Mouse (Mus musculus): ENCODE data around the gene Krtap9-3. TPM values are rescaled to one million over a fixed set of nuclear protein-coding genes. Genes with fewer than 3 reads are reported as not detected.
"Not testable (repeated sequence)": the region's sequence is repeated elsewhere in the genome, so short reads cannot be mapped to it uniquely, and the experiment has no call there.

The Krtap9-3 gene
- not detected for total RNA-seq (2021)
- long read RNA-seq, experiment 1 = 0 reads
- long read RNA-seq, experiment 2 = 0 reads

DNA sequence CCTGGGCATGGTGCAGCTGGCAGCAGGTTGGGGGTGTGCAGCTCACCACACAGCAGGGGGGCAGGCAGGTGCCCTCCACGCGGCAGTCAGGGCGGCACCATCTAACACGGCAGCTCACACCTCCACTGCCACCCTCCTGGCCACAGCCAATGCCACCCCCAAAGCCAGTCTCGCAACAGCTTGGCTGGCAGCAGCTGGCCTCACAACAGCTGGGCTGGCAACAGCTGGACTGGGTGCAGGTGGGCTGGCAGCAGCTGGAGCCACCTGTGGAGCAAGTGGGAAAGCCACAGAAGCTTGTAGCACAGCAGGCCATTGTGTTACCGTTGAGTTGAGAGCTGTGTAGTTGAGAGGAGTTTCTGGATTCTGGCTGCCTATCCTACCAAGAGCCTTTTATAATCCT is at the start of gene Krtap9-3:
TSS of gene Krtap9-3 (minus strand) at position 364 of the 400 bp plus-strand sequence.
- DNase-seq (ENCODE audit: low spot score in 2 of 2) = not testable (repeated sequence)

DNA sequence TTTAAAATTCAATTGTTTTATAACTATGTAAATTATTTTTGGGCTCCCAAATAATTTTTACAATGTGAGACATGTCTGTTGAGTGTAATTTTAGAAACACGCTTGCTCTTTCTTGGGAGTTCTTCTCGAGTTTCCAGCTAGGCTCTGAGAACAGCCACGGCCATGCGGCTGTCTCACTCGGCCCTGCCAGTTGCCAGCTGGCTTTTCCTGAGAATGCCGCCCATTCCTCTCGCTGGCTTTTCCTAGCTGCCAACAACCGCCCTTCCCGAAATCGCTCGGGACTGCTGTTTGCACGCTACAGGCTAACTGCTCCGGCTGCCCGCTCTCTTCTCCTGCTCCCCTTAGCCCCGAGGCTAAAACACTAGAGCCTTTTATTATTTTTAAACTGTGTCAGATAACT is 48.5 kb upstream of the Krtap9-3 start:
- DNase-seq (ENCODE audit: low spot score in 2 of 2) = no peak

DNA sequence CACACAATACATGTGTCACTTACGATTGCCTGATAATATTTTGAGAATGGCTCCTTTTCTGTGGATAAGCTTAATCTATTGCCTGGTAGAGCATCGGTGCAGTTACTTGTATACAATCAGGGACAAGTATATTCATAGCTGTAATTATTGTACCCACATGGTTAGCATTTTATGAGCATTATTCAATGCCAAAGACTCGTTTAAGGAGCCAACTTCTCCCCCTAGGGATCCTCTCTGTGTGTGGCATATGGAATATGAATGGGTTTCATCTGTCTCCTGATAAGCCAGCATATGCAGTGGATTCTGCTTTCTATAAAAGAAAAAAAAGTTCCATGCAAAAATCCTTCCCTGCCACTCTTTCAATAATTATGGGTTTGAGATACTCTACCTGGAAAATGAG is 46.4 kb upstream of the Krtap9-3 start:
- DNase-seq (ENCODE audit: low spot score in 2 of 2) = no peak

DNA sequence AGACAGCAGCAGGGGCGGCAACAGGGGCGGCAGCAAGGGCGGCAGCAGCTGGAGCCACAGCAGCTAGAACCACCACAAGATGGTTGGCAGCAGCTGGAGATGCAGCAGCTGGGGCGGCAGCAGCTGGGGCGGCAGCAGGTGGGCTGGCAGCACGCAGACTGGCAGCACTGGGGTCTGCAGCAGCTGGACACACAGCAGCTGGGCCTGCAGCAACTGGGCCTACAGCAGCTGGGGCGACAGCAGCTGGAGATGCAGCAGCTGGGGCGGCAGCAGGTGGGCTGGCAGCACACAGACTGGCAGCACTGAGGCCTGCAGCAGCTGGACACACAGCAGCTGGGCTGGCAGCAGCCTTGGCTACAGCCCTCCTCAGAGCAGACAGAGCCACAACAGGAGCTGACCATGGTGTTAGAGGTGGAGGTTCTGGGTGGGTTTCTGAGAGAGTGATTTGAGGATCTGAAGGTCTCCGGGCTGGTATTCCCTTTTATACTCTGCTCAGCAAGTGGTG is 45.8 kb upstream of the Krtap9-3 start, which contains the start of gene Krtap4-7:
TSS of gene Krtap4-7 (minus strand) at position 455 of the 505 bp plus-strand sequence.
- not testable (repeated sequence) for DNase-seq (ENCODE audit: low spot score in 2 of 2)

DNA sequence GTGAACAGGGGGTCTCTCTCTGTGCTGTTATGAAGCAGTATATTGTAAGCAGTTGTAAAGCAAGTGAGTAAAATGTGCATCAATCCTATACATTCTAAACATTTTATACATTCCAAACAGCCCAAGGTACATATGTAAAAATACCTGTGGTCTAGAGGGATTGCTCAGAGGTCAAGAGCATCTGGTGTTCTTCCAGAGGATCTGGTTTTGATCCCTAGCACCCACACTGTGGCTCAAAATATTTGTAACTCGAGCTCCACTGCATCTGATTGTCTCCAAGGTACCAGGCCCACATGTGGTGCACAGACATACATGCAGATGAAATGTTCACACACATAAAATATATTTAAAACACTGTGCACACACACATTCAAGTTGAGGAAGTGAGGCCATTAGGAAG is 43.0 kb upstream of the Krtap9-3 start:
- DNase-seq (ENCODE audit: low spot score in 2 of 2) = no peak

DNA sequence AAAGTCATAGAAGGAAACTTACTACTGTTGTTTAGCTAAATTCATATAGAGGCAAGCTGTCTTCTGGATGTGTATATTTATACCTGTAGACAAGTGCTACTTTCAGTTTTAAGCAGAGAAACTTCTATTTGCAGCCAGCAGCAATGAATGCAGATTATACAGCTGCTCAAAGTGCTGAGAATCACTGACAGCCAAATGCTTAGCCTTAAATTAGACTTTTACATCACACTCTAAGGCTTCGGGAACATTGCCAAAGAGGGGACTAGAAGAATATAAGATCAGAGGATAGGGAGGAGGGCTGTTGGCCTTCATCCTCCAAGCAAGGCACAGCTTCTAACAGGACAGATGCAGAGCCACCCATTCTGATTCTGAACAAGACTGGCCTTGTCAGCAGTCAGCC is 39.2 kb upstream of the Krtap9-3 start:
- DNase-seq (ENCODE audit: low spot score in 2 of 2) = no peak

DNA sequence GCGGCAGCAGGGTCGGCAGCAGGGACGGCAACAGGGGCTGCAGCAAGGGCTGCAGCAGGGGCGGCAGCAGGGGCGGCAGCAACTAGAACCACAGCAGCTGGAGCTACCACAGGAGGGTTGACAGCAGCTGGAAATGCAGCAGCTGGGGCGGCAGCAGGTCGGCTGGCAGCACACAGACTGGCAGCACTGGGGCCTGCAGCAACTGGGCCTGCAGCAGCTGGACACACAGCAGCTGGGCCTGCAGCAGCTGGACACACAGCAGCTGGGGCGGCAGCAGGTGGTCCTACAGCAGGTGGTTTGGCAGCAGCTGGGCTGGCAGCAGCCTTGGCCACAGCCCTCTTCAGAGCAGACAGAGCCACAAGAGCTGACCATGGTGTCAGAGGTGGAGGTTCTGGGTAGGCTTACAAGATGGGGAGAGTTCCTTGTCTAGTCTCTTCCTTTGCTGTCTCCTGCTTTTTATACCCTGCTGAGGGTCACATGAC is 36.8 kb upstream of the Krtap9-3 start, which contains the start of gene Krtap4-2:
TSS of gene Krtap4-2 (minus strand) at position 432 of the 482 bp plus-strand sequence.
- no peak for DNase-seq (ENCODE audit: low spot score in 2 of 2)

DNA sequence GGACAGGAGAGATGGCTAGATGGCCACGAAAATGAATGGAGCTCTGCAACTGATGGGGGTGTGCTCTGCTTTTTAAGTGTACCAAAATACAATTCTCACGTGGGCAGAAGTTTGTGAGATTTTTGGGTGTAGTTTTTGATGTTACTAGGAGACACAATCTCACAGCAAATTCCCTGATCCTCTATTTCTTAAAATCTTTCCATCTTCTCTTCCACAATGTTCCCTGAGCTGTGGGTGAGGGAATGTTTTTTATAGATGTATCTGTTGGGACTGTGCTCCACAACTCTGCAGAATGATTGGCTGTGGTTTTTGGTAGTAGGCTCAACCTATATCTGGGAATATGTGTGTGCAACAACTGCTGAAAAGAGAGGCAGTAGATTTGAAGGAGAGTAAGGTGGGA is 35.4 kb upstream of the Krtap9-3 start:
- DNase-seq (ENCODE audit: low spot score in 2 of 2) = no peak

DNA sequence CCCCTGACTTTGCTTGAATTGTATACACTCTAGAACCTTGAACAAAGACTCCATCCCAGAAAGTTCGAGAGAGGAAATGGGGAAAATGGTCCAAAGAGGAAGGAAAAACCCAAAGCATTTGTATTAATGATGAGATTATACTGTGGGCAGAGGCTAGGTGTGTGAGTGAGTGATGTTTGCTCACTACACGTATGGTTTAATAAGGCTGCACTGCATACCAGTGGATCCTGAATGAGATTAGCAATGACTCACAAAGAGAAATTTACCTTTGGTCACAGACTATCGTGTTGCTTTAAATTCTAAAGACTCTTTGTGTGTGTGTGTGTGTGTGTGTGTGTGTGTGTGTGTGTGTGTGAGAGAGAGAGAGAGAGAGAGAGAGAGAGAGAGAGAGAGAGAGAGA is 33.0 kb upstream of the Krtap9-3 start:
- no peak for DNase-seq (ENCODE audit: low spot score in 2 of 2)

DNA sequence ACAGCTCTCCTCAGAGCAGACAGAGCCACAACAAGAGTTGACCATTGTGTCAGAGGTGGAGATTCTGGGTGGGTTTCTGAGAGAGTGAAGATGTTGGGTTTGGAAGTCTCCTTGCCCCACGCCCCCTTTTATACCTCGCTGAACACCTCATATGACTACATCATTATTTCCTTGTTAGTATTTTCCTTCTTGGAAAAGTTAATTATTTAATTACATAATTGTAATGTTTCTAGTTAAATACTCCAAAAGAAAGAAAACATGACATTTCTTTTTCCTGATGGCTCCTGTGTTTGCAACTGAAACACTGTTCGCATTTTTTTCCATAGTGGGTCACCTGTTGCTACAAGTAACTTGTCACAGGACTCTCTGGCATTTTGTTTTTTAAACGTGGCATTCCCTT is 30.2 kb upstream of the Krtap9-3 start, which contains the start of gene Krtap4-1:
TSS of gene Krtap4-1 (minus strand) at position 101 of the 400 bp plus-strand sequence.
- DNase-seq (ENCODE audit: low spot score in 2 of 2) = no peak

DNA sequence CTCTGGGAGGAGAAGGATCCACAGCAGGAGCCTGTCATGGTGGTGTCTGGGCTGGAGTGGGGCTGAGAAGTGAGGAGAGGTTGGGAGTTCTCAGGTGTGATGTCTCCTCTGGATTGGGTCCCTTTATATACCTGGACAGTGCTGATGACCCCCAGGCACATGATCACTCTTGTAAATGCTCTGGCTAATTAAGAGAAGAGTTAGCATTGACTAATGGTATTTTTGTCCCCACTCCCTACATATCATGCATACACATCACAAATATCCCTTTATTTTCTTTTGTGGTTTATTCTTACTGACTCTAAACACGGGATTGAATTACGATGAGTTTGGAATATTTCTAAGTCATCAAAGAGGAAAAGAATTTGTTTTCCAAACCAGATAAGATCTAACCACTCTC is 22.4 kb upstream of the Krtap9-3 start, which contains the start of gene Gm11562:
TSS of gene Gm11562 (minus strand) at position 101 of the 400 bp plus-strand sequence.
- DNase-seq (ENCODE audit: low spot score in 2 of 2) = no peak

DNA sequence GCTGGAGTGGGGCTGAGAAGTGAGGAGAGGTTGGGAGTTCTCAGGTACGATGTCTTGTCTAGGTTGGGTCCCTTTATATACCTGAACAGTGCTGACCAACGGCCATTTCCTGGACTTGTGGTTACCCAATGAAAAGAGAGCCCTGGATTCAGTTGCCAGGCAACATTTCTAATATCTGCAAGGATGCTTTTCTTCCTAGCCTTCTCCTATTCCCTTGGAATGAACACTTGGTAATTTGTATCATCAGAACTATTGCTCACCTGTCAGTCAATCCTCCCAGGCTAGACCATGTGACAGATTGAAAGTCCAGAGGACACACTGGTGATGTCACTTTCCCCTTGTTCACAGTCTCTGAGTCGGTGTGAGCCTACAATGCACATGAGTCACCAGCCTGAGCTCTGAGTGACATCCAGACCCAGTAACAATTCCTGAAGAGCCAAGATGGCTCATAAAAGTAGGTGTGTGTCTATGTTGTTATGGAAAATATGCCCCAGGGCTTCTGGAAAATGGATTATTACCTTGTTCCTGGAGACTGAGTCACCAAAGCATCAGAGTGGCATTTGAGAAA is 17.0 kb upstream of the Krtap9-3 start, which contains the start of gene Krtap2-4:
TSS of gene Krtap2-4 (minus strand) at position 51 of the 568 bp plus-strand sequence.
- no peak for DNase-seq (ENCODE audit: low spot score in 2 of 2)

DNA sequence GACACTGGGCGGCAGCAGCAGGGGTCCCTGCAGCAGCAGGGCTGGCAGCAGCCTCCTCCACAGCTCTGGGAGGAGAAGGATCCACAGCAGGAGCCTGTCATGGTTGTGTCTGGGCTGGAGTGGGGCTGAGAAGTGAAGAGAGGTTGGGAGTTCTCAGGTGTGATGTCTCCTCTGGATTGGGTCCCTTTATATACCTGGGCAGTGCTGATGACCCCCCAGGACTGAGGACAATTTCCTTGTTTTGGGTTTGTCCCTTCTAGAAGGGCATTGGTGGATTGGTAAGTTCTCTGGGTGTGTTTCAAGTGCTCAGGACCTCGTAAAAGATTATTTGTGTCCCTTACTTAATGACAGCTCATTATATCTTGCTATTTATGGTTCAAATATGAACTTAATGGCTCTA is 12.2 kb upstream of the Krtap9-3 start, which contains the start of gene Gm11937:
TSS of gene Gm11937 (minus strand) at position 101 of the 400 bp plus-strand sequence.
- not testable (repeated sequence) for DNase-seq (ENCODE audit: low spot score in 2 of 2)

DNA sequence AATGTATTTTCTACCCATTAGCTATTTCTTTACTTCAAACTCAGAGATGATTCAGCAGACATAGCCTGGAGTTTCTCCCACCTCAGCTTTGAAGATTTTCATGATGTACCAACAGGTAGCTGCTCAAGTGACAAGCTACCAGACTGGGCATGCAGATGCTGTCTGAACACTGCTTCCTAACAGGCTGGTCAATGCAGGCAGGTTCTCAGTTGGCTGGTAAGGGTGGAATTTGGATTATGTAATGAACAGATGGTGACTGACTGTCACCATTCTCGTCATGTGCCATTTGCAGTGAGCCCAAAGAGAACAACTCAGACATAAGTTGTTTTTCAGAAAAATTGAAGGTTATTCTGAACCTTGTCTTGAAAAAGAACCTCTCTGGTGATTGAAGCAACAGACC is 11.2 kb upstream of the Krtap9-3 start:
- no peak for DNase-seq (ENCODE audit: low spot score in 2 of 2)

DNA sequence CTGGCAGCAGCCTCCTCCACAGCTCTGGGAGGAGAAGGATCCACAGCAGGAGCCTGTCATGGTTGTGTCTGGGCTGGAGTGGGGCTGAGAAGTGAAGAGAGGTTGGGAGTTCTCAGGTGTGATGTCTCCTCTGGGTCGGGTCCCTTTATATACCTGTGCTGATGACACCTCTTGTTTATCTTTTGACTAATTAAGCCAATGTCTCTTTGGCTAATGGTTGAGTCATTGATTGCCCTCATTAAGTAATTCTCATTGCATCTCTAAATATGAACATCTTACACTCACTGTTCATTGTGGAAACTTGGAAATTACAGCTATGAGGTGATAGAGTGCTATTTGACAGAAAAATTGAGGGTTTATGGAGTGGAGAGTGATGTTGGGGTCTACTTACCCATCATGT is 5.3 kb upstream of the Krtap9-3 start, which contains the start of gene Gm11938:
TSS of gene Gm11938 (minus strand) at position 101 of the 400 bp plus-strand sequence.
- not testable (repeated sequence) for DNase-seq (ENCODE audit: low spot score in 2 of 2)

DNA sequence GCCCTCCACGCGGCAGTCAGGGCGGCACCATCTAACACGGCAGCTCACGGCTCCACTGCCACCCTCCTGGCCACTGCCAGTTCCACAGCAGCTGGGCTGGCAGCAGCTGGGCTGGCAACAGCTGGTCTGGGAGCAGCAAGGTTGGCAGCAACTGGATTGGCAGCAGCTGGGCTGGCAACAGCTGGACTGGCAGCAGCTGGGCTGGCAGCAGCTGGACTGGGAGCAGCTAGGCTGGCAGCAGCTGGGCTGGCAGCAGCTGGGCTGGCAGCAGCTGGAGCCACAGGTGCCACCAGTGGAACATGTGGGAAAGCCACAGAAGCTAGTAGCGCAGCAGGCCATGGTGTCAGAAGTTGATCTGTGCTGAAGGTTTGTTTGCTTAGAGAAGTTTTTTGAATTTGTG is 6.9 kb downstream of the Krtap9-3 start, which contains the start of gene Krtap1-3:
TSS of gene Krtap1-3 (minus strand) at position 359 of the 400 bp plus-strand sequence.
- DNase-seq (ENCODE audit: low spot score in 2 of 2) = no peak

DNA sequence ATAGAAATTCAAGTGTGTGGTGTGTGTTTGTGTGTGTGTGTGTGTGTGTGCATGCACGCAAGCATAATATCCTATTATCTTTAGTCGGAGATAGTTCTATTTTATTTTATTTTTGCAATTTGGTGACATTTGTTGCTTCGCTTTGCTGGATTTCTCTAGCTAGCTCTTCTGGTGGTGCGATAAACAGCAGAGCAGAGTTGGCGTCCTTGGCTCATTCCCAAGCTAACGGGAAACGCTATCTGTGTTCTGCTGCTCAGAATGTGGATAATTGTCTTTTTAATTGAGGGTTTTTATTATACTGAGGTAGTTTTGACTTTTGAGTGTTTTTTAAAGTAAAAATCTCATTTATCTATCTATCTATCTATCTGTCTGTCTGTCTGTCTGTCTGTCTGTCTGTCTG is 12.8 kb downstream of the Krtap9-3 start:
- DNase-seq (ENCODE audit: low spot score in 2 of 2) = no peak

DNA sequence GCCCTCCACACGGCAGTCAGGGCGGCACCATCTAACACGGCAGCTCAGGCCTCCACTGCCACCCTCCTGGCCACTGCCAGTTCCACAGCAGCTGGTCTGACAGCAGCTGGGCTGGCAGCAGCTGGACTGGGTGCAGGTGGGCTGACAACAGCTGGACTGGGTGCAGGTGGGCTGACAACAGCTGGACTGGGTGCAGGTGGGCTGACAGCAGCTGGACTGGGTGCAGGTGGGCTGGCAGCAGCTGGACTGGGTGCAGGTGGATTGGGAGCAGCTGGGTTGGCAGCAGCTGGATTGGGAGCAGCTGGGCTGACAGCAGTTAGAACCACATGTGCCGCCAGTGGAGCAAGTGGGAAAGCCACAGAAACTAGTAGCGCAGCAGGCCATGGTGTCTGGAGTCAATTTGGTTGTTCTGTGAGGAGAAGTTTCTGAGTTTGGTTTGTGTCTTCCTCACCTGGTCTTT is 14.6 kb downstream of the Krtap9-3 start, which contains the start of gene Krtap1-4:
TSS of gene Krtap1-4 (minus strand) at position 410 of the 460 bp plus-strand sequence.
- no peak for DNase-seq (ENCODE audit: low spot score in 2 of 2)

DNA sequence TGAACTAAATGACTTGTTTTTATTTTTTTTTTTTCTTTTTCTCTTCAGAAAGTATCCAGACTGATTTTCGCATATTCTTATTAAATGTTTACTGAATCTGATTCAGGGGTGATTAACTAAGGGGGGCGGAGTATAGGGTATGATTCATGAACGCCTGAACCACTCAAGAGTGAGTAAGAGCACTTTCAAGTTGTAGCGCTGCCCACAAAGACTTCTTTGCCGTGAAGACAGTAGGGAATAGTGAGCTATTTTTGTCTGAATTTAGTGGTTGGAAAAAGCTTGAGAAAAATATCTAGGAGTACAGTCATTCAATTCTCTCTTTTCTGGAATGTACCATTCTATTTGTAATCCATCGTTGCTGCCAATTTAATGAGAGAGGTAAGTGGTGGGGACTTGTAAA is 16.3 kb downstream of the Krtap9-3 start:
- DNase-seq (ENCODE audit: low spot score in 2 of 2) = no peak

DNA sequence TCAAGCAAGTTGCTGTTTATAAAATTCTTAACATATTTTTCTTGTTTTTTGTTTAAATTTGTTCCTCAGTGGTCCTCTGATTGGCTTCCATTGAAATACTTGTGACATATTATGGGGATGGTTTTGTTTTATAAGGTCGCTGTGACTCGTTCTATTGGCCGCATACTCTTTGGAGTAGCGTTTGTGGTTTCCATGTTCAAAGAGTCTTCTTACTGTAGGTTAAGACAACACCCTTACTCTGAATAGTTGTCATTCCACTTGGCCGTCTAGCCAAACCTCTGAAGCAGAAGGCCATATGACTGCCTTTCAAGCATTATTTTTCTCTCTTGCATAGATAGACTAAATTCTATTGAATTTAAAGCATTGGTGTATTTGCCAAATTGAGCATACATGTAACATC is 16.9 kb downstream of the Krtap9-3 start:
- DNase-seq (ENCODE audit: low spot score in 2 of 2) = no peak

DNA sequence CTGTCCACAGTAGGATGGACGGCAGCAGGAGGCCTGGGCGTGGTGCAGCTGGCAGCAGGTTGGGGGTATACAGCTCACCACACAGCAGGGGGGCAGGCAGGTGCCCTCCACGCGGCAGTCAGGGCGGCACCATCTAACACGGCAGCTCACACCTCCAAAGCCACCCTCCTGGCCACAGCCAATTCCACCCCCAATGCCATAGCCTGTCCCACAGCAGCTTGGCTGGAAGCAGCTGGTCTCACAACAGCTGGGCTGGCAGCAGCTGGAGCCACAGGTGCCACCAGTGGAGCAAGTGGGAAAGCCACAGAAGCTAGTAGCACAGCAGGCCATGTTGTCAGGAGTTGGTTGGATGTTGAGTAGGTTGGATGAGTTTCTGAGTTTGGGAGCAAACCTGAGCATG is 17.3 kb downstream of the Krtap9-3 start, which contains the start of gene Krtap1-5:
TSS of gene Krtap1-5 (minus strand) at position 381 of the 400 bp plus-strand sequence.
- DNase-seq (ENCODE audit: low spot score in 2 of 2) = no peak

DNA sequence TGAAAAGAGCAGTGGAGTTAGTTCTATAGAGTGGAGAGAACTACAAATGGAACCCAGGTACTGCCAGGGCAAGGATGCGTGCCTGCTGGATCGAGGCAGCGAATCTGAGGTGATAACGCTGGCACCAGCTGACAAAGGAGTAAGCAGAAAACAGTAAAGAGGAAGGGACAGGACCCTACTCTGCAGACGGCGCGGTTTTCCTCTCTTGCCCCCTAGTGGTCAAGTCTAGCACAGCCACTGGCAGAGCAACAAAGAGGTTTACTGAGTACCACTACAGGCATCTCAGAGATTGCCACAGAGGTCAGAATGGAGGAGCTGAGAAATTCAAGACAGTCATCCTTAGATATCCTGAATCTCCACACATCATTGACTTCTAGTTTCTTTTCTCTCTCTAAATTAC is 23.8 kb downstream of the Krtap9-3 start:
- peak; percentile 32 to 35 for DNase-seq (ENCODE audit: low spot score in 2 of 2)
